Mouse (Mus musculus) gastrocnemius, postnatal 14 days (tissue): ENCODE data around the gene Gm10184. TPM values are rescaled to one million over a fixed set of nuclear protein-coding genes. Genes with fewer than 3 reads are reported as not detected.
"Not testable (repeated sequence)": the region's sequence is repeated elsewhere in the genome, so short reads cannot be mapped to it uniquely, and the experiment has no call there.

Experiments used
- DNase-seq: peaks from one replicate; pipeline ENCODE4 v3.0.0; 2021; ENCODE audit warnings: mixed read lengths
- intact Hi-C: fragments of 180-260 bp; cut with DNase I; formaldehyde crosslinking; loops from one replicate; pipeline ENCODE4 v1.15.1; 2025; ENCODE audit warnings: low total_unique reads
- long read RNA-seq, 2 experiments: library from polyadenylated mRNA; stranded (forward); transcript quantifications; one replicate each; pipeline ENCODE4 v2.0.0; 2021
- total RNA-seq, 2 experiments: library from RNA; stranded (reverse); gene quantifications; 2 replicates each; pipeline ENCODE4 v1.2.3; 2021

Gm10184 gene
- total RNA-seq: 1 to 10 TPM; 5.4 to 6.2 TPM
- long read RNA-seq, experiment 1: 0 reads
- long read RNA-seq, experiment 2: 0 reads

GRCm38 (mm10) chr17:89910349-89910748, at the start of gene Gm10184:
Gene Gm10184 (minus strand): TSS chr17:89910449.
- intact Hi-C loops: no loop called here
- DNase-seq: no peak

- intact Hi-C loops: no loop called here
Measured at GRCm38 (mm10) chr17:89933950-89934349, 23.7 kb upstream of the Gm10184 start.

GRCm38 (mm10) chr17:89907686-89908085, 2.6 kb downstream of the Gm10184 start:
- DNase-seq: no peak

More at GRCm38 (mm10) chr17:89933950-89934349, 23.7 kb upstream of the Gm10184 start:
- DNase-seq: no peak

GRCm38 (mm10) chr17:89904701-89905100, 5.5 kb downstream of the Gm10184 start:
- intact Hi-C loops, DNase-seq: not testable (repeated sequence)

More at GRCm38 (mm10) chr17:89907686-89908085, 2.6 kb downstream of the Gm10184 start:
- intact Hi-C loops: no loop called here

- intact Hi-C loops: no loop called here
Measured at GRCm38 (mm10) chr17:89902767-89903166, 7.5 kb downstream of the Gm10184 start.

GRCm38 (mm10) chr17:89900610-89901009, 9.6 kb downstream of the Gm10184 start:
- DNase-seq: no peak
- intact Hi-C loops: no loop called here

More at GRCm38 (mm10) chr17:89902767-89903166, 7.5 kb downstream of the Gm10184 start:
- DNase-seq: no peak

- no peak for DNase-seq
- intact Hi-C loops: no loop called here
Measured at GRCm38 (mm10) chr17:89899813-89900212, 10.4 kb downstream of the Gm10184 start.

- DNase-seq: no peak
- intact Hi-C loops: no loop called here
Measured at GRCm38 (mm10) chr17:89864996-89865395, 45.3 kb downstream of the Gm10184 start.
